ENCODE assay signal across 17 mouse cellular contexts in genomic region chr11:8715775-8716174, GRCm38 (mm10). TPM values are rescaled to one million over a fixed set of nuclear protein-coding genes. Genes with fewer than 3 reads are reported as not detected.
A peak's percentile ranks its signal among the peaks of the same experiment; 100 is the strongest.
DNase-seq lines count a peak whose midpoint lies in the region; ATAC-seq lines count a peak whose summit lies in the region.
"Had no signal": no experiment of that assay in that cellular context is flagged by ENCODE, and none has a peak within 500 bp of the region (broad histone marks: within the 10 kb centered on the region; RNA-seq: fewer than 3 reads in every experiment).

No protein-coding gene starts in this region.

- H3K4me1 ChIP-seq in hindbrain, embryonic 16.5 days (ENCODE audit: control insufficient read depth, insufficient read depth, low read depth, low read length), result no peaks in the 10 kb centered on the region
- no peaks in the 10 kb centered on the region for H3K4me1 ChIP-seq in hindbrain, embryonic 11.5 days (replicated peaks; ENCODE audit: control insufficient read depth, insufficient read depth, low read length)
- no peaks in the 10 kb centered on the region for H3K4me1 ChIP-seq in liver, embryonic 11.5 days (replicated peaks; ENCODE audit: control insufficient read depth, insufficient read depth, low read length)
- peaks cover 18% of the 10 kb centered on the region for H3K4me1 ChIP-seq in limb, embryonic 13.5 days
- H3K4me1 ChIP-seq: embryonic facial prominence, embryonic 13.5 days; megakaryocyte, embryonic 14.5 days had no signal

- no peaks in the 10 kb centered on the region for H3K36me3 ChIP-seq in hindbrain, embryonic 16.5 days (ENCODE audit: control insufficient read depth, insufficient read depth, low read length)
- no peaks in the 10 kb centered on the region for H3K36me3 ChIP-seq in hindbrain, embryonic 11.5 days (ENCODE audit: control insufficient read depth, insufficient read depth, low read length)
- H3K36me3 ChIP-seq in liver, embryonic 11.5 days (ENCODE audit: control insufficient read depth, insufficient read depth, low read length), result no peaks in the 10 kb centered on the region
- H3K36me3 ChIP-seq in limb, embryonic 13.5 days, result no peaks in the 10 kb centered on the region
- H3K36me3 ChIP-seq: embryonic facial prominence, embryonic 13.5 days had no signal

- H3K27ac ChIP-seq in hindbrain, embryonic 16.5 days (ENCODE audit: low read depth, low read length), result no peak overlapping the region
- H3K27ac ChIP-seq in hindbrain, embryonic 11.5 days (ENCODE audit: low read depth, low read length), result no peak overlapping the region
- H3K27ac ChIP-seq in liver, embryonic 11.5 days (ENCODE audit: low read depth, low read length), result no peak overlapping the region
- peak overlapping the region; percentile 10; the same call in 1 of the 2 replicates for H3K27ac ChIP-seq in limb, embryonic 13.5 days
- H3K27ac ChIP-seq: embryonic facial prominence, embryonic 13.5 days; heart, adult 2 months; liver, embryonic 14.5 days had no signal

- no peak overlapping the region for H3K4me2 ChIP-seq in hindbrain, embryonic 16.5 days (ENCODE audit: low read length)
- H3K4me2 ChIP-seq in hindbrain, embryonic 11.5 days (replicated peaks; ENCODE audit: low read depth, low read length), result no peak overlapping the region
- H3K4me2 ChIP-seq in liver, embryonic 11.5 days, result no peak overlapping the region
- H3K4me2 ChIP-seq in limb, embryonic 13.5 days (replicated peaks), result no peak overlapping the region
- H3K4me2 ChIP-seq: embryonic facial prominence, embryonic 13.5 days had no signal

- peak; percentile 64; the same call in 1 of the 2 replicates for ATAC-seq in hindbrain, embryonic 16.5 days
- ATAC-seq in hindbrain, embryonic 11.5 days (ENCODE audit: low FRiP score), result no peak
- ATAC-seq in liver, embryonic 11.5 days (replicated peaks; ENCODE audit: low FRiP score), result no peak
- no peak for ATAC-seq in limb, embryonic 13.5 days (ENCODE audit: low FRiP score, low read depth)

- H3K9me3 ChIP-seq in hindbrain, embryonic 16.5 days (ENCODE audit: control insufficient read depth, low read length), result no peaks in the 10 kb centered on the region
- no peaks in the 10 kb centered on the region for H3K9me3 ChIP-seq in hindbrain, embryonic 11.5 days (ENCODE audit: control insufficient read depth, low read length)
- H3K9me3 ChIP-seq in liver, embryonic 11.5 days (ENCODE audit: control insufficient read depth, low read length), result no peaks in the 10 kb centered on the region
- no peaks in the 10 kb centered on the region for H3K9me3 ChIP-seq in limb, embryonic 13.5 days
- H3K9me3 ChIP-seq: embryonic facial prominence, embryonic 13.5 days had no signal

- 49% methylated on average over 2 of the region's 2 CpGs for WGBS in hindbrain, embryonic 16.5 days
- 74% methylated on average over 2 of the region's 2 CpGs for WGBS in hindbrain, embryonic 11.5 days
- WGBS in liver, embryonic 11.5 days, result 68% methylated on average over 2 of the region's 2 CpGs
- 73% methylated on average over 2 of the region's 2 CpGs for WGBS in limb, embryonic 13.5 days

- DNase-seq in hindbrain, embryonic 11.5 days (ENCODE audit: low spot score), result no peak
- DNase-seq in liver, embryonic 11.5 days (ENCODE audit: low spot score), result peak; percentile 23
- DNase-seq in liver, result no peak
- DNase-seq in adipocyte (ENCODE audit: low spot score), result peak; percentile 14
- no peak for DNase-seq in cerebellum, postnatal 4 days (ENCODE audit: low spot score in 2 of 2)
- DNase-seq: cerebellum, adult 9-10 months; heart, adult 2 months; heart, postnatal 10 days; kidney, postnatal 4 days; lung, postnatal 14 days; retina, postnatal 1 day; right cerebral cortex, postnatal 4 days had no signal

- H3K27me3 ChIP-seq in hindbrain, embryonic 16.5 days (replicated peaks; ENCODE audit: control insufficient read depth, insufficient read depth, low read length), result no peaks in the 10 kb centered on the region
- H3K27me3 ChIP-seq in hindbrain, embryonic 11.5 days (ENCODE audit: control insufficient read depth, insufficient read depth, low read length), result no peaks in the 10 kb centered on the region
- H3K27me3 ChIP-seq in liver, embryonic 11.5 days (replicated peaks; ENCODE audit: control insufficient read depth, insufficient read depth, low read length), result no peaks in the 10 kb centered on the region
- no peaks in the 10 kb centered on the region for H3K27me3 ChIP-seq in limb, embryonic 13.5 days
- H3K27me3 ChIP-seq: embryonic facial prominence, embryonic 13.5 days; megakaryocyte, embryonic 14.5 days had no signal

- no peak overlapping the region for H3K4me3 ChIP-seq in hindbrain, embryonic 16.5 days (ENCODE audit: low read length)
- no peak overlapping the region for H3K4me3 ChIP-seq in hindbrain, embryonic 11.5 days (ENCODE audit: low read depth, low read length)
- no peak overlapping the region for H3K4me3 ChIP-seq in liver, embryonic 11.5 days (ENCODE audit: low read depth, low read length)
- no peak overlapping the region for H3K4me3 ChIP-seq in limb, embryonic 13.5 days
- H3K4me3 ChIP-seq: embryonic facial prominence, embryonic 13.5 days; heart, adult 2 months; megakaryocyte, embryonic 14.5 days had no signal

- no peak overlapping the region for H3K9ac ChIP-seq in hindbrain, embryonic 16.5 days (ENCODE audit: low read depth, low read length)
- H3K9ac ChIP-seq in hindbrain, embryonic 11.5 days (ENCODE audit: low read depth, low read length), result no peak overlapping the region
- H3K9ac ChIP-seq in liver, embryonic 11.5 days (ENCODE audit: low read depth, low read length), result no peak overlapping the region
- no peak overlapping the region for H3K9ac ChIP-seq in limb, embryonic 13.5 days
- H3K9ac ChIP-seq: embryonic facial prominence, embryonic 13.5 days; liver, embryonic 14.5 days had no signal

RNA-seq across cellular contexts. Expression of gene Tns3, which starts 51.4 kb away (rescaled TPM):
- polyA plus RNA-seq in hindbrain, embryonic 16.5 days (2015; fragmentation: Nextera tagmentation; extraction: Ambion mirVana), result 7.5 and 8.6 TPM in 2 replicates
- 7.0 and 9.5 TPM in 2 replicates for polyA plus RNA-seq in hindbrain, embryonic 11.5 days (2014; fragmentation: Nextera tagmentation; extraction: Ambion mirVana)
- polyA plus RNA-seq in liver, embryonic 11.5 days (2014; fragmentation: Nextera tagmentation; extraction: Ambion mirVana), result 9.8 and 10.2 TPM in 2 replicates
- 42.9 and 45.3 TPM in 2 replicates for polyA plus RNA-seq in limb, embryonic 13.5 days (2015; fragmentation: Nextera tagmentation; extraction: Ambion mirVana)

Comparison
In these comparisons a context has a peak if more than half of its experiments do, and no peak if none do; other contexts are left out.
1. DNase-seq: peak in liver, embryonic 11.5 days (single experiment) and adipocyte (single experiment); none in hindbrain, embryonic 11.5 days (single experiment), liver (single experiment) and cerebellum, postnatal 4 days (0 of 2).